Mouse (Mus musculus) kidney, postnatal 10 days (tissue): Measurements from ENCODE around the gene Ube2d3.
"Not testable (repeated sequence)": the region's sequence is repeated elsewhere in the genome, so short reads cannot be mapped to it uniquely, and the experiment has no call there.

Source experiments
- DNase-seq: peaks from one replicate; pipeline ENCODE4 v3.0.0; 2021; ENCODE audit warnings: mixed read lengths

Ube2d3 gene

GRCm38 (mm10) chr3:135497956-135498355 is 60.0 kb downstream of the Ube2d3 start:
- DNase-seq, result not testable (repeated sequence)

GRCm38 (mm10) chr3:135498891-135499290 is 60.9 kb downstream of the Ube2d3 start:
- no peak for DNase-seq

- DNase-seq, result no peak
Observed at GRCm38 (mm10) chr3:135503160-135503559, 65.2 kb downstream of the Ube2d3 start.

GRCm38 (mm10) chr3:135505369-135505909 is 67.5 kb downstream of the Ube2d3 start:
- DNase-seq, result peak; percentile 73

- DNase-seq, result no peak
Observed at GRCm38 (mm10) chr3:135505916-135506482, 68.0 kb downstream of the Ube2d3 start.

GRCm38 (mm10) chr3:135507506-135507905 is 69.6 kb downstream of the Ube2d3 start:
- DNase-seq, result no peak

- no peak for DNase-seq
Observed at GRCm38 (mm10) chr3:135508191-135508590, 70.2 kb downstream of the Ube2d3 start.

GRCm38 (mm10) chr3:135510372-135510771 is 72.4 kb downstream of the Ube2d3 start:
- no peak for DNase-seq

- no peak for DNase-seq
Observed at GRCm38 (mm10) chr3:135511683-135512082, 73.7 kb downstream of the Ube2d3 start.

- DNase-seq, result no peak
Observed at GRCm38 (mm10) chr3:135513270-135513669, 75.3 kb downstream of the Ube2d3 start.

- no peak for DNase-seq
Observed at GRCm38 (mm10) chr3:135513800-135514425, 76.0 kb downstream of the Ube2d3 start.

- DNase-seq, result no peak
Observed at GRCm38 (mm10) chr3:135515246-135515645, 77.3 kb downstream of the Ube2d3 start.

GRCm38 (mm10) chr3:135516891-135517290 is 78.9 kb downstream of the Ube2d3 start:
- DNase-seq, result peak; percentile 55
